Mouse (Mus musculus) heart, postnatal 0 days (tissue): ENCODE results near the gene Hmgcs2.

ENCODE experiments used
- CTCF ChIP-seq: IDR thresholded peaks from 2 replicates; pipeline ENCODE4 v1.5.1; 2016; ENCODE audit warnings: antibody characterized with exemption, control low read depth, low read depth
- EP300 ChIP-seq: IDR thresholded peaks from 2 replicates; pipeline ENCODE4 v1.6.1; 2016; ENCODE audit warnings: antibody characterized with exemption, low read depth

GRCm38 (mm10) chr3:98299391-98300100 lies 19.3 kb downstream of the Hmgcs2 start:
- no peak for TF ChIP-seq CTCF
- TF ChIP-seq EP300, result no peak
